Mouse (Mus musculus) megakaryocyte, embryonic 14.5 days (primary cell): ENCODE data around the gene Avpi1.

Experiments
- FLI1 ChIP-seq: IDR thresholded peaks from 2 replicates; pipeline ENCODE4 v1.6.1; 2012; ENCODE audit warnings: low read length, inconsistent platforms, mixed read lengths
- GATA1 ChIP-seq: IDR thresholded peaks from 3 replicates; pipeline ENCODE4 v1.6.1; 2012; ENCODE audit warnings: mixed read lengths, low read length, inconsistent platforms, borderline replicate concordance

GRCm38 (mm10) chr19:42158246-42159017 is 29.6 kb upstream of the Avpi1 start:
- TF ChIP-seq GATA1 (no peak), FLI1 (no peak)
